Mouse (Mus musculus) liver, embryonic 12.5 days (tissue): ENCODE data around the gene Fgd5. TPM values are rescaled to one million over a fixed set of nuclear protein-coding genes. Genes with fewer than 3 reads are reported as not detected.
A peak's percentile ranks its signal among the peaks of the same experiment; 100 is the strongest.

ENCODE experiments used
- ATAC-seq: fragments of 200-750 bp; cut with Nextera tagmentation; 2 replicates; pipeline ENCODE4 v1.8.0; 2017; ENCODE audit warnings: moderate number of reproducible peaks, mild to moderate bottlenecking, moderate library complexity
- H3K27ac ChIP-seq: fragments of 300-500 bp; sonication (generic); 2 replicates; pipeline ENCODE4 v1.5.1; 2016; ENCODE audit warnings: mild to moderate bottlenecking
- H3K27me3 ChIP-seq: fragments of 300-500 bp; sonication (generic); replicated peaks from 2 replicates; pipeline ENCODE4 v1.6.1; 2016; ENCODE audit warnings: mild to moderate bottlenecking, moderate library complexity
- H3K36me3 ChIP-seq: fragments of 300-500 bp; sonication (generic); 2 replicates; pipeline ENCODE4 v1.6.1; 2016; ENCODE audit warnings: mild to moderate bottlenecking, moderate library complexity
- H3K4me1 ChIP-seq: fragments of 300-500 bp; sonication (generic); 2 replicates; pipeline ENCODE4 v1.6.1; 2016
- H3K4me2 ChIP-seq: fragments of 300-500 bp; sonication (generic); 2 replicates; pipeline ENCODE4 v1.6.1; 2016; ENCODE audit warnings: mild to moderate bottlenecking, moderate library complexity
- H3K4me3 ChIP-seq: fragments of 300-500 bp; sonication (generic); 2 replicates; pipeline ENCODE4 v1.5.1; 2016; ENCODE audit warnings: mild to moderate bottlenecking, moderate library complexity
- H3K9ac ChIP-seq: fragments of 300-500 bp; sonication (generic); 2 replicates; pipeline ENCODE4 v1.6.1; 2016; ENCODE audit warnings: mild to moderate bottlenecking, moderate library complexity
- H3K9me3 ChIP-seq: fragments of 300-500 bp; sonication (generic); replicated peaks from 2 replicates; pipeline ENCODE4 v1.6.1; 2016; ENCODE audit warnings: mild to moderate bottlenecking, moderate library complexity
- WGBS: fragments of 180-500 bp; shearing (Covaris S2); methylation state at CpG from one replicate; pipeline ENCODE4 v1.1.7; 2016; ENCODE audit not compliant: insufficient replicate concordance; 5-methylcytosine and 5-hydroxymethylcytosine counted together
- polyA plus RNA-seq: library from polyadenylated mRNA; unstranded; fragments of >200 nt; fragmentation: Nextera tagmentation; extraction: Ambion mirVana; gene quantifications from 2 replicates; pipeline ENCODE4 v1.2.1, GENCODE M21; 2016

Fgd5 gene
- polyA plus RNA-seq, 1 experiment from 2014 or later, result 5.9 TPM

DNA sequence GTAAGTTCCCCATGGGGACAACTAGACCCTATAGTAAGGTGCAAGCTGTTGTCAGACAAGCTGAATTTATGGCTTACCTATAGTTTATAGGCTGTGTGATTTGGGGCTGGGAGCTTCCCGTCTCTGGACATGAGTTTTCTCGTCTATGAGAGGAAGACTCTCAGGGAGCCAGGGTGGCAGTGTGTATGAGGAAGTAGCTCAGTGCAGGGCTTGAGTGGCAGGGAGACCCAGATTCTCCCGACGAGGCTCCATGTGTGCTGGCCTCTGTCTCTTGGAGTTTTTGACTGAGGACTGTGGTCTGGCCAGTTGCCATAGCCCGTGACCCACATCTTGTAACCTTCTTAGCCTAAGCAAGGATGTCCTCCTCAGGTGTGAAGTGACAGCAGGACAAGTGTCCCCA, 33.7 kb downstream of the Fgd5 start:
- no peaks in the 10 kb centered on the region for H3K36me3 ChIP-seq
- no peak overlapping the region for H3K9ac ChIP-seq
- WGBS, result 26% methylated on average over 5 of the region's 5 CpGs
- no peaks in the 10 kb centered on the region for H3K4me1 ChIP-seq
- H3K4me2 ChIP-seq, result no peak overlapping the region
- no peak overlapping the region for H3K4me3 ChIP-seq
- no peak overlapping the region for H3K27ac ChIP-seq
- H3K9me3 ChIP-seq, result no peaks in the 10 kb centered on the region
- ATAC-seq, result no peak
- H3K27me3 ChIP-seq, result no peaks in the 10 kb centered on the region

DNA sequence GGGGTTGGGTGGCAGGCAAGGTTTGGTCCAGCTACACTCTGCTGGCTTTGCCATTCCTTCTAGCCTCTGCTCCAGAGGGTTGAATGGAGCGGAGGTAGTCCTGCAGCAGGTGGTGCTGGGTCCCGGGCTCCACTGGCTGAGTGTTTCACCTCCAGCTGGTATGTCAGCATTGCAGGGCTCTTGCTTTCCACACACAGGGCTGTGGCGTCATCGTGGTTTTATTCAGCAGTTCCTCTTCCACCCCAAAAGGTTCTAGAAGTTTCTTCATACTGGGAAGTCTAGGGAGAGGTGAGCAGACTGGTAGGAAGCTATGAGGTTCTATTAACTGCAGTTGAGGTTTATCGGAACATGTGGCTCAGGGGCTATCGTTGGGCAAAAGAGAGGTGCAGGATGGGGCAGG, 34.4 kb downstream of the Fgd5 start:
- H3K4me3 ChIP-seq, result no peak overlapping the region
- 64% methylated on average over 6 of the region's 6 CpGs for WGBS
- H3K4me2 ChIP-seq, result no peak overlapping the region
- no peaks in the 10 kb centered on the region for H3K4me1 ChIP-seq
- no peak for ATAC-seq
- no peaks in the 10 kb centered on the region for H3K36me3 ChIP-seq
- H3K27ac ChIP-seq, result no peak overlapping the region
- no peaks in the 10 kb centered on the region for H3K27me3 ChIP-seq
- H3K9me3 ChIP-seq, result no peaks in the 10 kb centered on the region
- no peak overlapping the region for H3K9ac ChIP-seq

DNA sequence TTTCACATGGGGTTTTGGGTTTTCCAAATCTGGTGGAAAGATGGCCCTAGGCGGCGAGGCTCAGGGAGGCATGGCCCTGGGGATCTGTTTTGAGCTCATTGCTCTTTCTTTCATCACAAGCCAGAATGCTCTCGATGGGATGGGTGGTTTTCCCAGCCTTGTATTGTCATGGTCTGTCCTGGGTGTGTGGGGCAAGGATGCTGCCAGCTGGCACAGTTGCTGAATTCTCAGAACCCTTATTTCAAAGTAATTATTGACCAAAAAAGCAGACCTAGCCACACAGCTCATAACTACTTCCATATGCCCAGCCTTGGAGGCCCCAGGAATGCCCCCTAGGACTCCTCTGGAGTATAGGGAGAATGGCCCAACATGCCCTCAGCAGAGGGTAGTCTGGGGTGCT, 34.9 kb downstream of the Fgd5 start:
- WGBS, result 72% methylated on average over 3 of the region's 3 CpGs
- Histone ChIP-seq H3K9me3 (no peaks in the 10 kb centered on the region), H3K4me2 (no peak overlapping the region), H3K4me3 (no peak overlapping the region), H3K4me1 (no peaks in the 10 kb centered on the region), H3K36me3 (no peaks in the 10 kb centered on the region), H3K27ac (no peak overlapping the region), H3K9ac (no peak overlapping the region), H3K27me3 (no peaks in the 10 kb centered on the region; the same call in 1 of the 2 replicates)
- no peak for ATAC-seq

DNA sequence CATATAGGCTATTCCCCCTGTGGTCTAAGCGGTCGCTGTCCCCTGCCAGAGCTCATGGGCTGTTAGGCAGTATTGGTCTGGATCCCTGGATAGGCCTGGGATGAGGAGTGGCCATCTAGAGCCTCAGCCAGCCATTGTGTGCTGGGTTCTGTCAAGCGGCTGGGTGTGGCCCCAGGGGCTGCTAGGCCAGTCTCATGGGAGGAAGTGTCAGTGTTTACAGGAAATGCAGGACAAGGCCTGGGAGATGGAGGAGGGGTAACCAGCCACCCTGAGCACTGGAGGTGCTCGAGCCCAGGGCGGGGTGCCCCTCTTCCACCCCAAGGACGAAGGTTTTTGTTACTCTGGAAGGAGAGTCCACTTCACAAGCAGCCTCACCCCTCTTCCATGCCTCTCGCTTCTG, 36.3 kb downstream of the Fgd5 start:
- H3K9me3 ChIP-seq, result no peaks in the 10 kb centered on the region
- H3K4me1 ChIP-seq, result no peaks in the 10 kb centered on the region
- H3K36me3 ChIP-seq, result no peaks in the 10 kb centered on the region
- 47% methylated on average over 7 of the region's 7 CpGs for WGBS
- 0 out of 2 replicates have a peak, but pooled peaks have one; percentile 13 for ATAC-seq
- no peak overlapping the region for H3K27ac ChIP-seq
- no peak overlapping the region for H3K9ac ChIP-seq
- no peak overlapping the region for H3K4me3 ChIP-seq
- no peaks in the 10 kb centered on the region; the same call in 1 of the 2 replicates for H3K27me3 ChIP-seq
- H3K4me2 ChIP-seq, result no peak overlapping the region

DNA sequence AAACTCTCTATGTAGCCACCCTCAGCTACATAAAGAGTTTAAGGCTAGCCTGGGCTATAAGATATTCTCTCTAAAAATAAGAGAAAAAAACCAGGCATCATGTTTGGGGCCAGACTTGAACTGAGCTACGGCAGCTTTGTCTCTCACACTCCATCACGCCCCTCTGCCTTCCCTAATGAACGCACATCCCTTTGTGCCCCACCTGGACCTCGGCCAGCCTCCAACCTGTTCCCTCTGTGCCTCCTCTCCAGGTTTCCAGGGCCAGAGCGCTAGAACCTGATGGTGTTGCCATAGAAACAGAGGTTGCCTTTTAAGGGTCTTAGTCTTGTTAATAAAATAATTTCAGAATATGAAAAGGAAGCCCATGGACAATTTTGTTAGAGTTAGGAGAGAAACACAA, 37.2 kb downstream of the Fgd5 start:
- H3K4me3 ChIP-seq, result no peak overlapping the region
- no peak overlapping the region for H3K27ac ChIP-seq
- no peaks in the 10 kb centered on the region for H3K4me1 ChIP-seq
- H3K9me3 ChIP-seq, result no peaks in the 10 kb centered on the region
- H3K36me3 ChIP-seq, result no peaks in the 10 kb centered on the region
- no peaks in the 10 kb centered on the region; the same call in 1 of the 2 replicates for H3K27me3 ChIP-seq
- 71% methylated on average over 5 of the region's 5 CpGs for WGBS
- no peak overlapping the region for H3K4me2 ChIP-seq
- no peak for ATAC-seq
- H3K9ac ChIP-seq, result no peak overlapping the region

DNA sequence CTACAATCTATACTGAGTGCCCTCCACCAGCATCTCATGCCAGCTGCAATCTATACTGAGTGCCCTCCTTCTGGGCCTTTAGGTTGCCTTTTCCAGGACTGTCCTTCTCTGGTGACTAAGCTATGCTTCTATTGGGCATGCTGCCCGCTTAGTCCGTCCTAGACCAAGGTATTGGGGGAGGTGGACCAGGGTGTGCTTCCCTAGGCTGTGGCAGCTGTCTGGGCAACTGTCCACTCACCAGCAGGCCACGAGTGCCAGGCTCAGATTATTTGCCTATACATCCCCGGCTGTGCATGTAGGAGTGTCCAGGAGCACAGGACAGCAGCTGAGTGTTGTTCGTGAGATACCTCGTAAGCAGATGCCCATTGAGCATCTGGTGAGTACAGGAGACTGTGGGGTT, 38.1 kb downstream of the Fgd5 start:
- no peak for ATAC-seq
- H3K9ac ChIP-seq, result no peak overlapping the region
- no peak overlapping the region for H3K4me2 ChIP-seq
- no peaks in the 10 kb centered on the region for H3K4me1 ChIP-seq
- H3K9me3 ChIP-seq, result no peaks in the 10 kb centered on the region
- no peak overlapping the region for H3K4me3 ChIP-seq
- no peak overlapping the region for H3K27ac ChIP-seq
- 66% methylated on average over 6 of the region's 6 CpGs for WGBS
- H3K27me3 ChIP-seq, result no peaks in the 10 kb centered on the region; the same call in 1 of the 2 replicates
- no peaks in the 10 kb centered on the region for H3K36me3 ChIP-seq

DNA sequence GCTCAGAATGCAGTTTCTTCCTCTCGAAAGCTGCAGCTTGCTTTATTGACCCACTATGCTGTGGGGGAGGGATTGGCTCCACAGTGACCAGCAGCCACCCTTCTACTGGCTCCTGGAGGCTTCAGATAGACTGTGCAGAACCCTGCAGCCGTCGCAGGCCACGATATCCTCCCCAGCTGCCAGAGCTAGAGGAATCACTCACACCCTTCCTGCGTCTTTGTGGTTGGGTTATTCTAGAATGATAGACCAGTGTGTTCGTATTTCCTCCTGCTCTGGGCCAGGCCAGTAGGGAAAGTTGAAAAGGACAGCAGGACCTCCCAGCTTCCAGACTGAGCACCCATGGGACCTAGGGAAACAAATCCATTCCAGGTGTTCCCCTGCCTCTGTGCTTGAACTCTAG, 39.7 kb downstream of the Fgd5 start:
- Histone ChIP-seq H3K4me1 (no peaks in the 10 kb centered on the region), H3K4me3 (no peak overlapping the region), H3K9me3 (no peaks in the 10 kb centered on the region), H3K9ac (no peak overlapping the region), H3K4me2 (no peak overlapping the region), H3K27ac (no peak overlapping the region), H3K27me3 (no peaks in the 10 kb centered on the region; the same call in 1 of the 2 replicates), H3K36me3 (no peaks in the 10 kb centered on the region)
- no peak for ATAC-seq
- WGBS, result 17% methylated on average over 6 of the region's 6 CpGs

DNA sequence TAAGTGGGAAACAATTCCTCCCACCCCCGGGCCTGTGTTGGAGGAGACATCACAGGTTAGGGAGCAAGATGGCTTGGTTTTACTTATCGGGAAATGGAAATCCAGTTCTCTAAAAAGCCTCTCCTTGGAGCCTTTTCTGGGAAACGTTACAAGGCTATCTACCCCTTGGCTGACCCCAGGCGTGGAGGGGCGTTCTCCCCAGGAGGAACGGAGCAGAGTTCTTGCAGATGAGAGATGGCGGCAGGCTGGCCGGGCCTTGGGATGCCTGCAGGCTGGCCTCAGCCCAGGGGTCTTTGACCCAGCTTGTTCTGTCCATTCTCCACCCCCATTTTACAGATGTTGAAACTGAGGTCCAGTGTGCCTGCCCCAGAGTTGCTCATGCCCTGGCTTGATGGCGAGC, 42.4 kb downstream of the Fgd5 start:
- Histone ChIP-seq H3K4me3 (no peak overlapping the region), H3K9me3 (no peaks in the 10 kb centered on the region), H3K27ac (no peak overlapping the region), H3K27me3 (no peaks in the 10 kb centered on the region; the same call in 1 of the 2 replicates), H3K4me1 (peaks cover 4% of the 10 kb centered on the region; the same call in 1 of the 2 replicates), H3K36me3 (no peaks in the 10 kb centered on the region), H3K4me2 (no peak overlapping the region), H3K9ac (no peak overlapping the region)
- WGBS, result 80% methylated on average over 9 of the region's 9 CpGs
- no peak for ATAC-seq

DNA sequence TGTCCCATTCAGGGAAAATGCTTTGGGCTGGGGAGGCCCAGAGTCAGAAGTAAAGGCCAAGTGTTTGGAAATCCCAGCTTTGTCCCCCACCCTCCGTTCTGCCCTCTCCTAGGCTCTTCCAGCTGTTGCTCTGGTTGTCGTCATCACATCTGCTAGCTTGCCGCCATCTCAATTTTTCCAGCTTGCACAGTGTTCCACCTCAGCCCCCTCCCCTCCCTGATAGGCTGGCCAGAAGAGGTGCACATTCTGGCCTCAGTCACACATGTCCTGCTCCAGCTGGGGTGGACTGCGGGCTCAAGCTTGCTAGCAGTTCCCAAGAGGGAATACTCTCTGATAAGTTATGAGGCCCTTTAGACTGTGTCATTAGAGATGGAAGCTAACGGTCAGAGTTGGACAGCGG, 42.8 kb downstream of the Fgd5 start:
- ATAC-seq, result no peak
- H3K4me3 ChIP-seq, result no peak overlapping the region
- H3K9me3 ChIP-seq, result no peaks in the 10 kb centered on the region
- 72% methylated on average over 6 of the region's 6 CpGs for WGBS
- no peak overlapping the region for H3K4me2 ChIP-seq
- no peaks in the 10 kb centered on the region; the same call in 1 of the 2 replicates for H3K27me3 ChIP-seq
- H3K4me1 ChIP-seq, result peaks cover 4% of the 10 kb centered on the region; the same call in 1 of the 2 replicates
- H3K36me3 ChIP-seq, result no peaks in the 10 kb centered on the region
- no peak overlapping the region for H3K9ac ChIP-seq
- no peak overlapping the region for H3K27ac ChIP-seq

DNA sequence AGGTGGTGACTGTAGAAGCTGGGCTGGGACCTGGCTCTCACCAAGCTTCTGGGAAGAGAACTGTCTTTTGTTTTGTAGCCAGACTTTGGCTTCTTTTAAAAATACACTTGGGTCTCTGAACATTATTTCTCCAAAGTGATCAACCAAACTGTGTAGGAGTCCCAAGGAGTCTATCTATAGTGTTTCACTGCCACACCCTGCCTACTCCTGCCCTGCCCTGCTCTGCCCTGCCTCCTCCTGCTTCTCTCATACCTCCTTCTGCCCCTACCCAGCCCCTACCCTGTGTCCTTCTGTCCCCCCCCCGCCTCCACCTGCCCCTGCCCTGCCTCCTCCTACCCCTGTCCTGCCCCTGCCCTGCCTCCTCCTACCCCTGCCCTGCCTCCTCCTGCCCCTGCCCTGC, 46.6 kb downstream of the Fgd5 start:
- no peak for ATAC-seq
- no peak overlapping the region for H3K4me3 ChIP-seq
- H3K4me1 ChIP-seq, result peaks cover 4% of the 10 kb centered on the region; the same call in 1 of the 2 replicates
- H3K27me3 ChIP-seq, result no peaks in the 10 kb centered on the region
- no peak overlapping the region for H3K4me2 ChIP-seq
- no peak overlapping the region for H3K9ac ChIP-seq
- no peaks in the 10 kb centered on the region for H3K9me3 ChIP-seq
- no peaks in the 10 kb centered on the region for H3K36me3 ChIP-seq
- WGBS, result 57% methylated on average over 1 of the region's 1 CpGs
- H3K27ac ChIP-seq, result no peak overlapping the region

DNA sequence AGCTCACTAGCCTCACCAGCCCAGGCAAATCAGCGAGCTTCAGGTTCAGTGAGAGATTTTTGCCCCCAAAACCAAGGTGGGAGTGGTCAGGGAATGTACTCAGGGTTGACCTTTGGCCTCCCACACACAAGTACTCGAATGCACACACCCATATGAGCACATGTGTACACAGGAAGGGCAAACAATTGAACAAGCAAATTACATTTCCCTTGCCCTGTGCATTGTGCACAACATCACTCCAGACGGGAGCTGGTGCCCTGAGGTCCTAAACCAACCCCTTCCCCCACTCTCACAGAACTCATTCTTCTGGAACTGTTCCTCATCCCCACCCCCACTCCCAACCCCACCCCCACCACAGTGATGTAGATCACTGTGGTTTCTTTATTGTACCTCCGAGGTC, 48.7 kb downstream of the Fgd5 start:
- ATAC-seq, result no peak
- Histone ChIP-seq H3K4me1 (peaks cover 4% of the 10 kb centered on the region; the same call in 1 of the 2 replicates), H3K27ac (no peak overlapping the region), H3K9ac (no peak overlapping the region), H3K4me3 (no peak overlapping the region), H3K36me3 (no peaks in the 10 kb centered on the region), H3K27me3 (no peaks in the 10 kb centered on the region), H3K9me3 (no peaks in the 10 kb centered on the region), H3K4me2 (no peak overlapping the region)
- WGBS, result 59% methylated on average over 4 of the region's 4 CpGs

DNA sequence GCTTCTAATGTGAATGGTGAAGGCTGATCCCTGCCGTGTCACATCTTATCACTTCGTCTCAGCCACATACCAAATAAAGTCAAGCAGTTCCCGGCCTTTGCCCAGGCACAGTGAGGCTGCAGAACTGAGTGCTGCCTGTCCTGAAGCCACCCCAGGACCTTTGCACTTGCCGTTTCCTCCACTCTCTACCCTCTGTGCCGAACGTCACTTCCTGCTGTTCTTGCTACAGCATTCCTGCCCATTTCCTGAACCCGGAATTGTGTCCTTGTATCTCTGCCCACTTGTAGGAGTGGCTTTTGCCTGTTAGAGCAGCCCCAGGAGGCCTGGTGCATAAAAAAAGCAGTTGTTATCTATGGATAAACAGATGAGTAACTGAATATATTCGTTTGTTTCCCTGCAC, 52.0 kb downstream of the Fgd5 start:
- no peak overlapping the region for H3K4me3 ChIP-seq
- WGBS, result 47% methylated on average over 8 of the region's 8 CpGs

DNA sequence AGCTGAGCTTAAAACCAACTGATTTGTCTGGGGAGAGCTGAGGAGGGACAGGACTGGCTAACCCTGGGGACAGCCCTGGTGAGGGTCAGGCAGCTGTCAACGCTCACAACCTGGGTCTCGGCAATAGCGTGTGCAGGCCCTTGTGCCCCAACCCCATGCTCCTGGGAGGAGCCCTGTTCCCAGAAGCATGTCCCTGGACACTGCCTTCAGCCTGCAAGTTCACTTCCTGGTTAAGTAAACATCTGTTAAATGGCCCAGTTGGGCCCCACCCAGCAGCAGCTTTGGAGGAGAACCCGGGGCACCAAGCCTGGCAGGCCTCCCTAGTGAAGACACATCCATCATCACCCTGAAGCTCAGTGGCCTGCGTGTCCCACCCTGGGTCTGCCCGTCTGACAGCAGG, 56.0 kb downstream of the Fgd5 start:
- no peaks in the 10 kb centered on the region for H3K9me3 ChIP-seq
- no peak overlapping the region for H3K27ac ChIP-seq
- no peaks in the 10 kb centered on the region for H3K36me3 ChIP-seq
- no peak overlapping the region for H3K4me3 ChIP-seq
- H3K4me1 ChIP-seq, result no peaks in the 10 kb centered on the region
- 61% methylated on average over 6 of the region's 6 CpGs for WGBS
- no peak overlapping the region for H3K4me2 ChIP-seq
- H3K9ac ChIP-seq, result no peak overlapping the region
- ATAC-seq, result 0 out of 2 replicates have a peak, but pooled peaks have one; percentile 5
- H3K27me3 ChIP-seq, result peaks cover 11% of the 10 kb centered on the region; the same call in 1 of the 2 replicates

More for the DNA sequence above, 52.0 kb downstream of the Fgd5 start:
- no peaks in the 10 kb centered on the region for H3K9me3 ChIP-seq
- H3K36me3 ChIP-seq, result no peaks in the 10 kb centered on the region
- no peaks in the 10 kb centered on the region for H3K4me1 ChIP-seq
- 0 out of 2 replicates have a peak, but pooled peaks cover 4% of the 10 kb centered on the region for H3K27me3 ChIP-seq
- no peak overlapping the region for H3K4me2 ChIP-seq
- ATAC-seq, result peak; percentile 23; the same call in 1 of the 2 replicates
- no peak overlapping the region for H3K27ac ChIP-seq
- H3K9ac ChIP-seq, result no peak overlapping the region
